Mouse (Mus musculus): Measurements from ENCODE around the gene Tcf21.

The Tcf21 gene

GRCm38 (mm10) chr10:22819871-22820590, at the start of gene Tcf21:
Gene Tcf21 (minus strand): TSS chr10:22820174.
- DNase-seq (ENCODE audit: low read depth) = no peak

DNA sequence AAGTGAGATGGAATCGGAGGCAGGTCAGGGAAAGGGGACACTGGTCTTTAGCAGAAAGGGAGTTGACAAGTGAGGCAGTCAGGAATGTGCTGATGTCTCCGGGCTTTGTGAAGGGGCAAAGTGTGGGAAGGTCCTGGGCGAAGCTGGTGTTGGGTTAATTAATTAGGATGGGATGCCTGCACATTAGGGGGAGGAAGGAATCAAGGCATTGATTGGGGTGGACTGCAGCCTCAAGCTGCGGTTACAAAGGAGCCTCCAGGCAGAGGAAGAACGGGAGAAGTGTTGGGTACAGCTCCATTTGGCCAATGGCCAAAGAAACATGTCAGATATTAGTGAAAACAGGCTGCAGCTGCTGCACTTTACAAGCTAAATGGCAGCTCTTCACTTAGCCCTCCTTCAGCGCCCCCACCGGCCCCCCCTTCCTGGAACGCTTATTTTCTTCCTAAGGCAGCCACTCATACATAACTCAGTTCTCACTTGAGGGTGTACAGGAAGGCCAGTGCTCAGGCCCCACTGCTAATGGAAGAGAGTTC, 48.5 kb upstream of the Tcf21 start:
- no peak for DNase-seq (ENCODE audit: low read depth)

DNA sequence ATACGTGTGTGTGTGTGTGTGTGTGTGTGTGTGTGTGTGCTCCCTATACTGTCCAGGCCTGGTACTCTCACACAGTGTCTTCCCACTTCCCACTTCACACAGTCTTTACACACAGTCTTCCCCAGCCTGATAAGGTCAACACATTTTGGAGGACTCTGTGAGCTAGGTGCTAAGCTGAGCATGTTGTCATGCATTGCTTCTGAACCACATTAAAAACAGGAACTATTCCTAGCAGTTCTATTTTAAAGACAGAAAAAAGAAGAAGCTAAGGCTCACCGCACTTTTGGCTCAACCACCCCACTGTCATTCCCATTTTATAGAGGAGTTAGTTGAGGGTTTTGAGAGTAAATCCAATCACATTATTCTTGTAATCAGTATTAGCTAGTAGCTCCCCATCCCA, 47.2 kb upstream of the Tcf21 start:
- no peak for DNase-seq (ENCODE audit: low read depth)

DNA sequence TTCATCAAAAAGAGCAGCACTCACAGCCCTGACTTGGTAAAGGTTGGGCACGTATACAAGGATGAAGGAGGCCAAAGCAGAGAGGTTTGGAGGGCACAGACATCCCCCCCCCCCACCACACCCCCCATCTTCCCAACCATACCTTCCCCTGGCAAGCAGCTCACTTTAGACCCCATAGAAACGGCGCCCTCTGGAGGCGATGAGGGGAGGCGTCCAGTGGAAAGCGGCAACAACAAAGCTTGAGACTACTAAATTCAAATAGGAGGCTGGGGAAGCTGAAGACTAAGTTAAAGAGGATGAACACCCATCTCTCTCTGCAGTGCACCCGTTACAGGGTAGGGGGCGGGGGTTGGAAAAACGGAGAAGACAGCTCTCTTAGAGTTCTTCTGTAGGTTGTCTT, 38.1 kb upstream of the Tcf21 start:
- DNase-seq (ENCODE audit: low read depth) = no peak

- DNase-seq (ENCODE audit: low read depth) = no peak
Measured at GRCm38 (mm10) chr10:22854330-22854729, 34.4 kb upstream of the Tcf21 start.

DNA sequence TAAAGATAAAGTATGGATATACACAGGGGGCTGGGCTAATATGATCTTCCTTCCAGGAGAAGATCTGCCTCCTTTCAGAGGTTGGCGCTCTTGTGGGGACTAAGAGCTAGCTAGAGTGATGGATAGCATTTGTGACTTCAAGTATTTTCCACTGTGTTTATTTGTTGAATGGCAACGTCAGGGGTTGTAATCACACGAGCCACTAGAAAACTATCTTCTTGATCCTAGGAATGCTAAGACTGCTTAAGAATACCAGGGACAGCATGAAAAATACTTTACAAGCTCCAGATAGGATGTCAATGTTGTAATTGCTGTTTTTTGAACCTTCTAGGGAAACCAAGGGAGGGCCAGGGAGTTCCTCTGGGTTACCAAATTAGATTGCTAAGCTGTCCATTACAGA, 25.4 kb upstream of the Tcf21 start:
- no peak for DNase-seq (ENCODE audit: low read depth)

- DNase-seq (ENCODE audit: low read depth) = no peak
Measured at GRCm38 (mm10) chr10:22844731-22845130, 24.8 kb upstream of the Tcf21 start.

DNA sequence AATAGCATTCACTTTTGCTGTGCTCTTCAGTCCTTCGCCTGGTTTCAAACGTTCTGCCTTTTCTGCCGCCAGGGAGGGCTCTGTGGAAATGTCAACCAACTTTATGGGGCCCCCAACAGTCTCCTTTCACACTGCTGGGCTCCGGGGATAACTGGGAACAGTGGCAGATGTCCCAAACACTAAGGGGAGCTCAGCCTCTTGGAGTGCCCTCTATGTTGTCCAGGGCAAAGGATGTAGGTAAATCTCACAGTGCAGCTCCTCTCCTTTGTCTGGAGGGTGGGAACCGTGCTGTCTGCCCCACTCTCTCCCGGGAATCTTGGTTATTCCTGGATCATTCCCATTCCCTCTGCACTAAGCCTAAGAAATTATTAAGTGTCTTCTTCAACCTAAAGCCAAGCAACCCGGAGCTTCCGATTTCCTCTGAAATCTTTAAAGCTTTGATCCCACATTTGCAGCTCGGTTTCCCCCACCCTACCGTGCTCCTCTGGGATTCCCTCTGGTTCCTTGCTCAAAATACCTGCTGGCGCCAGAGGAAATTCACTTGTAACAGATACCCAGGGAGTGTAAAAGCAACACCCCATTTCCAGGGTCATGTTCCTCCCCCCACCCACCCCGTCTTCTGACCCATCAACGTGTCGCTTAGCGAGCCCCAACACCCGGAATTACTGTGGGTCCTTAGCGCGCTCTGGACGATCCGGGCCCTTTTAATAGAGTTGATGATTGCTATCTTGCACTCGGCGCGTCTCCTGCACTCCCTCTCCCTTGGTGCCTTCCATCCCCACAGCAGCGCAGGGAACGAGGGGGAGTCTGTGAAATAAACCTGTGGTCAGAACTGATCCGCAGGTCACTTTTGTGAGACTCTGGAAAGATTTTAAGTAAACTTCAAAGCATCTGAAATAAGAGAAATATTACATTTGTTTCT, 23.7 kb upstream of the Tcf21 start:
- no peak for DNase-seq (ENCODE audit: low read depth)

DNA sequence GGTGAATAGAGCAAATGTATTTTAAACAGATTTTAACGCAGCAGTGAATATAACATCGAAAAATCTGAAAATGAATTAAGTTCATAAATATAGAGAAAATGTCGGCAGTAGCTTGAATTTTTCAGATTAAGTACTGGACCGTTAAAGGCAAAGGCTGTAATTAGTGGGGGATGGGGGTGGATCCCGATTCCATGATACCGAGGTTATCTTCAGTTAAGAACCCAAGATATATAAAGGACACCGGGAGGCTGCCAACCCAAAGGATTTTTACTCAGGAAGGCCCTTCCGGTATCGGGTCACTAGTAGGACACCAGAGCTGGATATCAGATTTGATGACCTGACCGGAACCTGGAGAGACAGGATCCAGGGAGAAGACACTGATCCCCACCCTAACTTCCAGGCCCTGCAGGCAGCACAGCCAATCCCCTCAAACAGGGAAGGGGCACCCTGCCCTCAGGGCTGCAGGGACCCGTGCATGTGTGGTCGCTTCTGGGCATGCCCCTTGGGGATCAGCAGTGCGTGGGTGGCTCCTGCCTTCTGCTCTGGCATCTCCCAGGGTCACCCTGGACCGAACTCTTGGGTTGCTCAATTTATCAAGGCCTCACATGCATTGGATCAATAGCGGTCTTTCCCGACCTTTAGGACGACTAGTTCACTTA, 22.9 kb upstream of the Tcf21 start:
- DNase-seq (ENCODE audit: low read depth) = no peak

GRCm38 (mm10) chr10:22842113-22842512, 22.1 kb upstream of the Tcf21 start:
- DNase-seq (ENCODE audit: low read depth) = no peak

DNA sequence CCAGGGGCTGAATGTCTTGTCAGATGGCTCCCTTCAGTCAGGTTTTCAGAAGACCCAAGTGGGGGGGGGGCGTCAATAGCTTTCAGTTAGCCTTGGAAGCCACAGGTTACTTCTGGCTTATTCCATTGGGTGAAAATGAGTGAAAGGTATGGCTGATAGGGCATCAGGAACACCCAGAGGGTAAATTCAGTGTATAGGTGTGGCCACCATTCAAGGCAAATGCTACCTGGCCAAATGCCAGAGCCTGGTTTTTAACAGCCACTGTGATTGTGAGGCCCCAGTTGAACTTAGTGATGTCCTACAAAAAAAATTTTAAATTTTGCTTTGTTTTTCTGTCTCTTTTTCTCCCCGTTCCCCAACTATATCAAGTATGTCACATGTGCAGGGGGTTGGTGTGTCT, 6.3 kb upstream of the Tcf21 start:
- no peak for DNase-seq (ENCODE audit: low read depth)

- no peak for DNase-seq (ENCODE audit: low read depth)
Measured at GRCm38 (mm10) chr10:22822896-22823295, 2.9 kb upstream of the Tcf21 start.

DNA sequence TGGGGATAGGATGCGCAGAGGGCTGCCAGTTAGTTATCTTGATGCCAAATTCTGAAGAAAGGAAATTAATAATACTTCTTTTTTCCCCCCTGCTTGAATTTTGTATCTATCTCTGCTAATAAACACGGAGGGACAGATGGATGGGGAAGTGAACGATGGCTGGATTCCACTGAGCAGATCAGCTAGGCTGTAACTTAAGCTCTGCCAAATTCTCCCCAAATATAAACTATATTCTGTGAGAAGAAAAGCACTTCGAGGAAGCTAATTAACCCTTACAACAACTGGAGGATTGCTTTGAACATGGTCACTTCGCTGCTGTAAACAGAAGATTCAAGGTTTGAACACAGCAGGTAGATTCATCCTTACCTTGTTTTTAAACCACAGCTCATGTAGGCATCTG, 2.5 kb upstream of the Tcf21 start:
- DNase-seq (ENCODE audit: low read depth) = no peak

GRCm38 (mm10) chr10:22821709-22822108, 1.7 kb upstream of the Tcf21 start:
- no peak for DNase-seq (ENCODE audit: low read depth)

GRCm38 (mm10) chr10:22821267-22821666, 1.3 kb upstream of the Tcf21 start:
- DNase-seq (ENCODE audit: low read depth) = no peak

DNA sequence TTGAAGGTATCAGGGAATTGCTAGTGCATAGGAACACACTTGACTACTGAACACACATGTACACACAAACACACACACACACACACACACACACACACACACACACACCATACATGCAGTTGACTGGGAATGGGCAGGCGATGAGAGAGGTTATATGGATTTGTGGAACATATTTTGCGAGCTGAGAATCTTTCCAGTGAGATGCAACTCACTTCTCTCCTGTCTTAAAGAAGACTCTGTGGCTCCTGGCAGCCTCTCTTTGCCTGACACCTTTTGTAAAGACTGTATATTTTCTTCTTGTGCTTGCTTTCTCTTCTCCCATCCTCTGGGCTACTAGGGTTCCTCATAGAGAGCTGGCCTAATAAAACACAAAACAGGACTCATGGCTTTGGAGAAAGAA, 867 bp upstream of the Tcf21 start:
- DNase-seq (ENCODE audit: low read depth) = no peak

GRCm38 (mm10) chr10:22819239-22819870, 619 bp downstream of the Tcf21 start:
- no peak for DNase-seq (ENCODE audit: low read depth)

GRCm38 (mm10) chr10:22818600-22819238, 1.3 kb downstream of the Tcf21 start:
- DNase-seq (ENCODE audit: low read depth) = no peak

DNA sequence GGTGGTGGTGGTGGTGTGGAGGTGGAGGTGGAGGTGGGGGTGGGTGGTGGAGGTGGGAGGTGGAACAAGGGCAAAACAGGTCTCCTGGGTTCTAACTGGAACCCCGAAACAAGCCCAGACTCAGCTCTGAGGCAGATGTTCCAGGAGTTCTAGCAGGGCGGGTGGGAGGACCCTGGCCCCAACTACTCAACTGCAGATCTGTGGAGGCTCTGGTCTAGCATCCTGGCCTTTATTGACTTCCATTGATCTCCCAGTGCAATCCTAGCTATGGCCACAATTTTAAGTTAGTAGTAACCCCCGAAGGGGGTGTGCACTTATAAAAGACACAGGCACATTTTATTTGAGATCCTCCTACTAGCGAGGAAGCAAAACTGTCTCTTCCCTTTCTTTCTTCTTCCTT, 2.0 kb downstream of the Tcf21 start:
- DNase-seq (ENCODE audit: low read depth) = no peak

- no peak for DNase-seq (ENCODE audit: low read depth)
Measured at GRCm38 (mm10) chr10:22817561-22817960, 2.4 kb downstream of the Tcf21 start.

GRCm38 (mm10) chr10:22816237-22816762, 3.7 kb downstream of the Tcf21 start:
- DNase-seq (ENCODE audit: low read depth) = no peak

Measured in naive thymus-derived CD4-positive, alpha-beta T cell, adult 2 months (primary cell).